Mouse (Mus musculus): Measurements from ENCODE around the gene Rhog.

DNA sequence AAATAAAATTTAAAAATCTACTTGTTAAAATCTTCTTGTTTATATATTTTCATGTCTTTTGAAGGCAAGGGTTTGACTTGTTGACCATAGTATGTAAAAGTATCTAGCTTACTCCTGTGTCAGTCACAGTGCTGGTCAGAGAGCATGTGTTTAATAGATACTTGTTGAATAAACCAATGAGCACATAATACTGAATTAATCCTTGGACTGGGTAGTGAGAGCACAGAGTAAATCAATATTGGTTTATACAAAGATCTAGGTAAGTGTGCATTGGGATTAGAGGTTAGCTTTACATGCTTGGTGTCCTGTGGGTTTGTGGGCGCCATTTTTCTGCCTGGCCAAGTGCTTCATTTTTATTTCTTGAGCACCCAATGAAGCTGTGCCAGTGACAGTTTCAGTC is 25.5 kb upstream of the Rhog start:
- TF ChIP-seq CTCF (IDR thresholded peaks at IDR 0.05; ENCODE audit: control insufficient read depth, insufficient read depth, insufficient replicate concordance, low read depth, low read length): no peak
- no peak for TF ChIP-seq POLR2A (IDR thresholded peaks at IDR 0.05; ENCODE audit: control insufficient read depth, low read depth, low read length)

Data from testis, adult 2 months (tissue).